Mouse (Mus musculus) thymus, adult 2 months (tissue): ENCODE results near the gene Strbp. TPM values are rescaled to one million over a fixed set of nuclear protein-coding genes. Genes with fewer than 3 reads are reported as not detected.

Experiments used
- DNase-seq: peaks from one replicate; pipeline ENCODE4 v3.0.0; 2021
- H3K27ac ChIP-seq: fragments of 200-500 bp; 2 replicates; pipeline ENCODE4 v1.5.1; 2012; ENCODE audit warnings: low read length, control low read depth; ENCODE audit not compliant: control insufficient read depth, insufficient read depth
- H3K27me3 ChIP-seq: fragments of 200-500 bp; 2 replicates; pipeline ENCODE4 v1.6.1; 2012; ENCODE audit warnings: mild to moderate bottlenecking, low read length, moderate library complexity, mixed read lengths; ENCODE audit not compliant: control insufficient read depth, insufficient read depth
- H3K36me3 ChIP-seq: fragments of 200-500 bp; 2 replicates; pipeline ENCODE4 v1.6.1; 2012; ENCODE audit warnings: mild to moderate bottlenecking, low read length, moderate library complexity; ENCODE audit not compliant: control insufficient read depth, insufficient read depth
- H3K4me1 ChIP-seq: fragments of 200-500 bp; replicated peaks from 2 replicates; pipeline ENCODE4 v1.6.1; 2012; ENCODE audit warnings: low read length; ENCODE audit not compliant: control insufficient read depth, insufficient read depth
- H3K4me3 ChIP-seq: fragments of 200-500 bp; 2 replicates; pipeline ENCODE4 v1.5.1; 2012; ENCODE audit warnings: mild to moderate bottlenecking, low read length, control low read depth, moderate library complexity; ENCODE audit not compliant: control insufficient read depth, insufficient read depth
- CTCF ChIP-seq: fragments of 200-500 bp; IDR thresholded peaks from 2 replicates; pipeline ENCODE4 v1.5.1; 2012; ENCODE audit warnings: mild to moderate bottlenecking, control low read depth, low read length, moderate library complexity, borderline replicate concordance; ENCODE audit not compliant: control insufficient read depth, poor library complexity, insufficient read depth; ENCODE audit errors: extremely low read depth
- POLR2A ChIP-seq: fragments of 200-500 bp; IDR thresholded peaks from 2 replicates; pipeline ENCODE4 v1.6.1; 2012; ENCODE audit warnings: mild to moderate bottlenecking, low read length, control low read depth, moderate library complexity; ENCODE audit not compliant: control insufficient read depth, poor library complexity, insufficient read depth; ENCODE audit errors: extremely low read depth
- WGBS: fragments of 180-500 bp; shearing (Covaris S2); methylation state at CpG from one replicate; pipeline ENCODE4 v1.1.7; 2018; 5-methylcytosine and 5-hydroxymethylcytosine counted together
- polyA plus RNA-seq: library from polyadenylated mRNA; depleted of rRNA; stranded (reverse); fragments of >200 nt; gene quantifications from 2 replicates; pipeline ENCODE4 v1.2.3, GENCODE M21; 2012; rRNA removed

Gene Strbp
- polyA plus RNA-seq, 1 experiment, result 10.6 TPM

- 2% methylated on average over 23 of the region's 24 CpGs for WGBS
- peak overlapping the region; percentile 94 for H3K4me3 ChIP-seq
- H3K27me3 ChIP-seq, result no peaks in the 10 kb centered on the region
- TF ChIP-seq CTCF (no peak), POLR2A (no peak)
- no peak overlapping the region for H3K27ac ChIP-seq
- H3K36me3 ChIP-seq, result no peaks in the 10 kb centered on the region
- DNase-seq, result no peak
- peaks cover 9% of the 10 kb centered on the region for H3K4me1 ChIP-seq
Measured at GRCm38 (mm10) chr2:37452376-37452760, 251.3 kb downstream of the Strbp start.

- 8% methylated on average over 43 of the region's 44 CpGs for WGBS
- peaks cover 9% of the 10 kb centered on the region for H3K4me1 ChIP-seq
- peak overlapping the region; percentile 94 for H3K4me3 ChIP-seq
- H3K27ac ChIP-seq, result 0 out of 2 replicates have a peak overlapping the region, but pooled peaks have one; percentile 30
- TF ChIP-seq POLR2A (peak; percentile 75; the same call in 1 of the 2 replicates), CTCF (peak; percentile 36; the same call in 1 of the 2 replicates)
- DNase-seq, result peak; percentile 91
- no peaks in the 10 kb centered on the region for H3K27me3 ChIP-seq
- no peaks in the 10 kb centered on the region for H3K36me3 ChIP-seq
Measured at GRCm38 (mm10) chr2:37451667-37452375, 251.8 kb downstream of the Strbp start.

- under 1% methylated on average over 51 of the region's 51 CpGs for WGBS
Measured at GRCm38 (mm10) chr2:37442611-37443591, 260.8 kb downstream of the Strbp start, which contains the start of the genes Zbtb26, Zbtb6 and Rabgap1. Zbtb26 (minus strand) TSS chr2:37443135. Zbtb6 (minus strand) TSS chr2:37443171. Rabgap1 (plus strand) TSS chr2:37443279.

More at GRCm38 (mm10) chr2:37442611-37443591, 260.8 kb downstream of the Strbp start, which contains the start of the genes Zbtb26, Zbtb6 and Rabgap1:
- no peaks in the 10 kb centered on the region for H3K27me3 ChIP-seq
- 0 out of 2 replicates have a peak, but pooled peaks cover 3% of the 10 kb centered on the region for H3K4me1 ChIP-seq
- TF ChIP-seq CTCF (no peak), POLR2A (peak; percentile 35; the same call in 1 of the 2 replicates)
- no peaks in the 10 kb centered on the region for H3K36me3 ChIP-seq
- no peak within 1 kb of the TSS; the same call in 1 of the 2 replicates for H3K27ac ChIP-seq
- H3K4me3 ChIP-seq, result peak within 1 kb of the TSS; percentile 80
- peak; percentile 93 for DNase-seq

Other genes with a start within 250 kb of the Strbp start
- 0.31 and 0.47 TPM in 2 replicates for gene Gpr21, start 187.5 kb downstream of the Strbp start, polyA plus RNA-seq
- gene Crb2, start 72.4 kb upstream of the Strbp start, polyA plus RNA-seq, result 0.17 and 0.38 TPM in 2 replicates